Mouse (Mus musculus) limb, embryonic 13.5 days (tissue): ENCODE data around the gene Cxadr. TPM values are rescaled to one million over a fixed set of nuclear protein-coding genes. Genes with fewer than 3 reads are reported as not detected.

Experiments used
- ATAC-seq: fragments of 200-750 bp; cut with Nextera tagmentation; 2 replicates; pipeline ENCODE4 v1.8.0; 2017; ENCODE audit warnings: low read depth, moderate number of reproducible peaks, moderate TSS enrichment; ENCODE audit not compliant: low FRiP score
- H3K27ac ChIP-seq: fragments of 300-500 bp; sonication (generic); 2 replicates; pipeline ENCODE4 v1.5.1; 2015; ENCODE audit warnings: inconsistent platforms, mild to moderate bottlenecking, moderate library complexity
- H3K27me3 ChIP-seq: fragments of 300-500 bp; sonication (generic); 2 replicates; pipeline ENCODE4 v1.6.1; 2015; ENCODE audit warnings: mild to moderate bottlenecking, inconsistent platforms
- H3K36me3 ChIP-seq: fragments of 300-500 bp; sonication (generic); 2 replicates; pipeline ENCODE4 v1.6.1; 2015; ENCODE audit warnings: inconsistent platforms, mild to moderate bottlenecking, moderate library complexity
- H3K4me1 ChIP-seq: fragments of 300-500 bp; sonication (generic); 2 replicates; pipeline ENCODE4 v1.6.1; 2015; ENCODE audit warnings: inconsistent platforms
- H3K4me2 ChIP-seq: fragments of 300-500 bp; sonication (generic); replicated peaks from 2 replicates; pipeline ENCODE4 v1.6.1; 2015; ENCODE audit warnings: inconsistent platforms, mild to moderate bottlenecking, moderate library complexity
- H3K4me3 ChIP-seq: fragments of 300-500 bp; sonication (generic); 2 replicates; pipeline ENCODE4 v1.5.1; 2015; ENCODE audit warnings: moderate library complexity, mild to moderate bottlenecking, inconsistent platforms
- H3K9ac ChIP-seq: fragments of 300-500 bp; sonication (generic); 2 replicates; pipeline ENCODE4 v1.6.1; 2015; ENCODE audit warnings: mild to moderate bottlenecking, inconsistent platforms
- H3K9me3 ChIP-seq: fragments of 300-500 bp; sonication (generic); 2 replicates; pipeline ENCODE4 v1.6.1; 2016; ENCODE audit warnings: inconsistent platforms
- WGBS: fragments of 180-500 bp; shearing (Covaris S2); methylation state at CpG from one replicate; pipeline ENCODE4 v1.1.7; 2015; 5-methylcytosine and 5-hydroxymethylcytosine counted together
- polyA plus RNA-seq: library from polyadenylated mRNA; unstranded; fragments of >200 nt; fragmentation: Nextera tagmentation; extraction: Ambion mirVana; gene quantifications from 2 replicates; pipeline ENCODE4 v1.2.1, GENCODE M21; 2015

Gene Cxadr
- 22.9 and 25.6 TPM in 2 replicates for polyA plus RNA-seq

DNA sequence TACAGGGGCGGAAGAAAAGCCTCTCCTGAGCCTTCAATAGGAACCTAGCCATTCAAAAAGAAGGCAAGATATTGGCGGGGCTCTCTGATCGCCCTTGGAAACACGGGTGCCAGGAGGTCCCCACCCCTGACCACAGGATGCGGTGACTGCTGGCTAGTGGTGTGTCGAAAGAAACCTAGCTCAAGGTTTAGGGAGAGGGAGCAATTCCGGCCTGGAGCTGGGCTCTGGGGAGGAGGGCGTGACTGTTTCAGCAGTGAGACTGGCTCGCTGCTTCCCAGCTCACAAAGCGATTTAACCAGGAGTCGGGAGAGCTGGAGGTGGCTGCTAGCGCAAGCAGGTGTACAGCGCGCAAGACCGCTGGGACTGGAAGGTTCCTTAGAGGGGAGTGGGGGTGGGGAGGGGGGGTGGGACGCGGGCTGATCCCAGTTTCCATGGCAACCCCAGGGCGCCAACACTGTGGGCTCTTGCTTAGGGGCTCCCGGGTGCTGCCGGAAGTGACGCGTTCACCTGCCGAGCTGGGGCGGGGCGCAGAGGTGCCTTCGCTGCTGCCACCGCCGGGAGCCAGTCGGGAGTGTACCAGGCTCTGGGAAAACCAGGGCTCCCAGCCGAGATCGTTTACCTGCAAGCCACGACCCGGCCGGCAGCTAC lies at the start of gene Cxadr:
Cxadr (plus strand) TSS at position 307 of the 648 bp plus-strand sequence.
- Histone ChIP-seq H3K9ac (peak within 1 kb of the TSS; percentile 82), H3K4me2 (peak within 1 kb of the TSS; percentile 84), H3K27me3 (peaks cover 4% of the 10 kb centered on the region; the same call in 1 of the 2 replicates), H3K4me3 (peak within 1 kb of the TSS; percentile 84), H3K4me1 (peaks cover 12% of the 10 kb centered on the region; the same call in 1 of the 2 replicates), H3K27ac (peak within 1 kb of the TSS; percentile 67; the same call in 1 of the 2 replicates), H3K36me3 (no peaks in the 10 kb centered on the region), H3K9me3 (no peaks in the 10 kb centered on the region)
- ATAC-seq = peak; percentile 93
- WGBS = under 1% methylated on average over 34 of the region's 34 CpGs

DNA sequence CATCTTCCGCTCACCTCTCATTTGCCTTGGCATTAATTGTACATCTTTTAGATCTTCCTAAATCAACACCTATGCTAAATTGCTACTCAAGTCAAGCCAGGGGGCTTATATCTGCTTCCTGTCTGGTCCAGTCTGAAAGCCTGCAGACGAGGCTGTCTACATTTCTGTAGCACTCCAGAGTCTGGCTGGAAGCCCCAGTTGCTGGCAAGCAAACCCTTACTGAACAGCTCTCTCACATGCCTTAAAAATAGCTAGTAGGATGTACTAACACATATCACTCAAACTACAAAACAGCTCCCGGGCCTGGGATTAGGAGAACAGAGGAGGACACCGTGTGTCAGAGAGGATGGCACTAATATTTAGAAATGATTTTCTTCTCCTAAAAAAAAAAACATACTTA lies 42.3 kb upstream of the Cxadr start:
- H3K9ac ChIP-seq = no peak overlapping the region
- no peak for ATAC-seq
- no peaks in the 10 kb centered on the region for H3K36me3 ChIP-seq
- 61% methylated on average over 4 of the region's 4 CpGs for WGBS
- H3K27me3 ChIP-seq = 0 out of 2 replicates have a peak, but pooled peaks cover 4% of the 10 kb centered on the region
- H3K27ac ChIP-seq = no peak overlapping the region; the same call in 1 of the 2 replicates
- H3K4me3 ChIP-seq = no peak overlapping the region
- H3K4me1 ChIP-seq = peaks cover 26% of the 10 kb centered on the region
- H3K4me2 ChIP-seq = no peak overlapping the region
- H3K9me3 ChIP-seq = no peaks in the 10 kb centered on the region

DNA sequence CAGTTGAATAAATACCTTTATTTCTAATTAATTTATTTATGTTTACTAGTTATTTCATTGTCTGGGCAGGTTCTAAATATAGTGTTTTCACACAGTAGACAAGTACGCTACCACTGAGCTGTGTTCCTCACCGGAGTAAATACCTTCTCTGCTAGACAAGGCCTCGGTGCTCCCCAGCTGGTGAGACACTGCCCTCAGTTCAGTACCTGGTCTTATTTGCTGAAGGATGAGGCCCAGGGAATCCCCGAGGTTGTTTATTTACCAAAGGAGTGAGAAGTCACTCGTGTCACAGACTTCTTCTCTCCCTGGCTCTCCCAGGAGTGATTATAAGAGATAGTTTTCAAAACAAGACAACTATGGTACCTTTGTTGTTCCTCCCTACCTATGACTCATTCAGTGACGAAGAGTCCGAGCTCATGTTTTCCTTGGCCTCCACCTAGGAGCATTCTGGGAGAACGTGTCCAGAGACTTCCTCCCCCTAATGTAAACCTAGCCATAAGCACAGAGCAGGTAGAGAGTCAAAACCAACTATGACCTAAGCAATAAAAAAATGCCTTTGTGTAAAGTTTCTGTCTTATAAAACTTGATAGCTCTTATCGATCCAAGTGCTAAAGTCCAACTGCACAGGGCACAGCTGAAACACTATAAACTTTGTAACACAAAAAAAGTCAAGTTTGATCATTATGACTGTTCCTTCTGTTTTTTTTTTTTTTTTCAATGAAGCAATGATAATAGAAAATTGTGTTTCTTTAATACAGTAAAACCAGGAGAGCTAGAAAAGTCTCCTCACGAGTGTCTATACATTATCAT lies 41.0 kb upstream of the Cxadr start:
- no peak for ATAC-seq
- Histone ChIP-seq H3K9ac (no peak overlapping the region), H3K4me3 (no peak overlapping the region), H3K27ac (no peak overlapping the region), H3K9me3 (no peaks in the 10 kb centered on the region), H3K27me3 (0 out of 2 replicates have a peak, but pooled peaks cover 4% of the 10 kb centered on the region), H3K36me3 (no peaks in the 10 kb centered on the region), H3K4me1 (peaks cover 32% of the 10 kb centered on the region), H3K4me2 (no peak overlapping the region)
- WGBS = 63% methylated on average over 10 of the region's 10 CpGs

DNA sequence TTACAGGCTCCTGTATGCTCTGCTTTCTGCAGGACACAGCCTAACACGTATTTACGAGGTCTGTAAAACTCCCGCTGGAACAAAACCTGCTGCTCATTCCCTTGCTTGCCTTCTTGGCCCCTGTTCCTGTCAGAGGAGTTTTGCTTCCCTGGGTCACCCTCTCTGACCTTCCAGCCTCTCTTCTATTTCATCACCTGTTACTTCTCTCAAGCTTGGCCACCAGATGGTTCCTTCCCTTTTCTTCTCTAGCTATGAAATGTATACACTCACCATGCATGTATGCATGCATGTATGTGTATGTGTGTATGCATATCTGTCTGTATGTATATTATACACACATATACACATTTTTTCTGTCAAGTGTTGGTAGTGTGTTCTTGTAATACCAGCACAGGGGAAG lies 39.8 kb upstream of the Cxadr start:
- Histone ChIP-seq H3K4me1 (peaks cover 43% of the 10 kb centered on the region), H3K36me3 (no peaks in the 10 kb centered on the region), H3K9ac (no peak overlapping the region), H3K4me2 (no peak overlapping the region), H3K9me3 (no peaks in the 10 kb centered on the region), H3K27me3 (no peaks in the 10 kb centered on the region), H3K27ac (no peak overlapping the region), H3K4me3 (no peak overlapping the region)
- no peak for ATAC-seq
- WGBS = 9% methylated on average over 3 of the region's 3 CpGs

DNA sequence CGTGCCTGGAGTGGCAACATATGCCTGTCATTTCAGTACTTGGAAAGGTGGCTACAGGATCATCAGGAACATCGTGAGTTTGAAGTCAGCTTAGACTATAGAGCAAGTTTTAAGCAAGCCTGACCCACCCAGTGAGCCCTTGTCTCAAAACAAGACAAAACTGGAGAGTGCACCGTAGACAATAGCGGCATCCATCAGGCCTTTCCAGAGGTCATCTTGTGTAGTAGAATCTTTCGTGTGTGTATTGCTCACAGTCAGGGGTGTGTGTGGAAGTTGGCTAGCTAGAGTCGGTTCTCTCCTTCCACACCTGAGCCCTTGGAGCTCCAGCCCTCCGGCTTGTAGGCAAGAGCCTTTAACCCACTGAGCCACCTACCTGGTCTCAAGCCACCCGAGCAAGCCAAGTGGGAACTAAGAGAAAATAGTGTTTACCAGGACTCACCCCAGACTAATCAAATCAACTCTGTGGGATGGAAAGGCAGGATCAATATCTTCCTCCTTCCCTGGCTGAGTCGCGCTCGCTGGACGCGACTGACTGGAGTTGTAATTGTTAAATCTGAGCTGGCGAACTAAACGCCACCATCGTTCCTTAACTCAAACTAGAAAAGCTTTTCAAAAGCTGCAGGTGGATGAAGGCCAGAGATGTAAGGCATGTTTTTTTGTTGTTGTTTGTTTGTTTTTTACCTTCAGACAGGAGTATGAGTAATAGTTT lies 36.7 kb upstream of the Cxadr start:
- Histone ChIP-seq H3K9ac (peak overlapping the region; percentile 53; the same call in 1 of the 2 replicates), H3K27me3 (no peaks in the 10 kb centered on the region), H3K4me2 (peak overlapping the region; percentile 70), H3K4me1 (peaks cover 33% of the 10 kb centered on the region), H3K27ac (no peak overlapping the region), H3K4me3 (peak overlapping the region; percentile 46), H3K9me3 (no peaks in the 10 kb centered on the region), H3K36me3 (no peaks in the 10 kb centered on the region)
- WGBS = 18% methylated on average over 16 of the region's 16 CpGs
- no peak for ATAC-seq

DNA sequence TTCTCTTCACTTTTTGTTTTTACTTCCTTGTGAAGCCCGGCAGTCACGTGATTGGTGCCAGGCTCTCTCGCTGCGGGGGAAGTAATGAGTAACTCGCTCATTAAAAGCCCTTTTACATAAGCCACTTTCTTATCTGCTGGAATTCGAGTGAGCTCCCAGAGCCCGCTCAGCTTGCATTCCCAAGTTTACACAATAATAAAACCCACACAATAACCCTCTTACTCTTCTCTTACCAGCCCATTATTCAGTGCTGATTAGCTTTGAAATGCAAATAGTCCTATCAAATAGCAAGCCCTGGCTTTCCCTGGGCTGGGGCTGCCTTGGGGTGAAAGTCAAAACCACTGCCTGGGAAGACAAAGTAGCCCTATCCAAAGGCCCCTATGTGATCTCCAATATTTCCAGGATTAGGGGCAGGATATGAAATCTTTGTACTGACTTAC lies 36.1 kb upstream of the Cxadr start:
- peak overlapping the region; percentile 70 for H3K4me2 ChIP-seq
- H3K27me3 ChIP-seq = no peaks in the 10 kb centered on the region
- peaks cover 31% of the 10 kb centered on the region for H3K4me1 ChIP-seq
- WGBS = 0% methylated on average over 7 of the region's 7 CpGs
- no peaks in the 10 kb centered on the region for H3K9me3 ChIP-seq
- peak; percentile 76; the same call in 1 of the 2 replicates for ATAC-seq
- H3K36me3 ChIP-seq = no peaks in the 10 kb centered on the region
- H3K4me3 ChIP-seq = peak overlapping the region; percentile 46
- no peak overlapping the region for H3K27ac ChIP-seq
- peak overlapping the region; percentile 53; the same call in 1 of the 2 replicates for H3K9ac ChIP-seq

DNA sequence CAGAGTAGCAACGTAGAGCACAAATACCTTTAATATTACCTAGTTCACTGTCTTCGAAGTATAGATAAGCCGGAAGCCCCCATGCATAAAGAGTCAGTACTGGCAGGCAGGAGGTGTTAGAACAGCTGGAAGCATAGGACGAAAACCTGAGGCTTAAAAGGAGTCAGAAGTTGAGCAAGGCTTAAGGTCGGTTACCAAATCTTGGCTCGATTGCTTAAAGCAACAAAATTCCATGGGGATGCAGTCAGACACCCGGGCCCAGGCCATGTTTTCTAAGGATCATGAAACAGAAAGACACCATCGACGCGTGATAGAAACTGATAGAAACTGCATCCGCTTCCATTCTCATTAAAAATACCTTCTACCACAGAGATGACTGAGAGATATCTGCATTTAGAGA lies 35.5 kb upstream of the Cxadr start:
- WGBS = 37% methylated on average over 11 of the region's 11 CpGs

DNA sequence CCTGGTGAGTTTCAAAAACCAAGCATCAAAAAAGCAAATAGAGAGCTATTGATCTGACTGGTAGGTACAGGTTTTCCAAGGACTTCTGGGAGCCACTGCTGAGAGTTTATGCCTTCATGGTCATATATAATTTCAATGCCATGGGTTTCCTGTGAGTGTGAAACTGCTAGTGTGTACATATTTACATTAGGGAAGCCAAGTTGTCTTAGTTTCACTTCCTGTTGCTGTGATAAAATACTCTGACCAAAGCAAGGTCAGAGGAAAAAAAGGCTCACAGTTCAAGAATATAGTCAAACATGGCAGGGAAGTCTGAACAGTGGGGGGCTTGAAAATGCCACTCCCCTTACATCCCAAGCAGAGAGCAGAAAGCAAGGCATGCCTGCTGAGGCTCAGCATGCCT lies 33.8 kb upstream of the Cxadr start:
- Histone ChIP-seq H3K9me3 (no peaks in the 10 kb centered on the region), H3K4me2 (no peak overlapping the region), H3K4me3 (no peak overlapping the region), H3K27me3 (no peaks in the 10 kb centered on the region), H3K36me3 (no peaks in the 10 kb centered on the region), H3K4me1 (peaks cover 17% of the 10 kb centered on the region), H3K27ac (no peak overlapping the region), H3K9ac (no peak overlapping the region)
- no peak for ATAC-seq

More for the DNA sequence above, 35.5 kb upstream of the Cxadr start:
- Histone ChIP-seq H3K27ac (no peak overlapping the region), H3K4me2 (no peak overlapping the region; the same call in 1 of the 2 replicates), H3K9me3 (no peaks in the 10 kb centered on the region), H3K4me1 (peaks cover 27% of the 10 kb centered on the region), H3K4me3 (no peak overlapping the region), H3K27me3 (no peaks in the 10 kb centered on the region), H3K9ac (no peak overlapping the region), H3K36me3 (no peaks in the 10 kb centered on the region)
- ATAC-seq = no peak

DNA sequence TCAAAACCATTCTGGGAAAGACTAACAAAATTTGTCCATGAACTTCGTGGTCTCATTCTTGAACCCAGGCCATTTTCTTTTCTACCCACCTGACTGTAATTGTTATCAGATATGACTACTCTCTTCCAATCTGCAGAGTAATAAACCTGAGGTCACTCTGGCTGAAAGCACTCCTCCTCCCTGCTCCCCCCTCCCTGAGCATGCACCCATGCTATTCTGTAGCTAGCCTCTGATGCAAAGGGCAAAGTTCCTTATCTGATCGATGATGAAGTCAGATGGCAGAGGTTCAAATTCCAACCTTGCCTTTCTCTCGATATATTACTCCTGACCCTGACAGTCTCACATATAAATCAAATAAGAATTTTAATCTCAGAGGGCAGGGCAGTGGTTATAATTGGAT lies 33.1 kb upstream of the Cxadr start:
- H3K4me2 ChIP-seq = no peak overlapping the region
- no peaks in the 10 kb centered on the region for H3K36me3 ChIP-seq
- H3K9ac ChIP-seq = no peak overlapping the region
- H3K27me3 ChIP-seq = no peaks in the 10 kb centered on the region
- H3K4me1 ChIP-seq = peaks cover 17% of the 10 kb centered on the region
- no peak overlapping the region for H3K27ac ChIP-seq
- H3K4me3 ChIP-seq = no peak overlapping the region
- no peaks in the 10 kb centered on the region for H3K9me3 ChIP-seq
- 90% methylated on average over 3 of the region's 3 CpGs for WGBS
- no peak for ATAC-seq

DNA sequence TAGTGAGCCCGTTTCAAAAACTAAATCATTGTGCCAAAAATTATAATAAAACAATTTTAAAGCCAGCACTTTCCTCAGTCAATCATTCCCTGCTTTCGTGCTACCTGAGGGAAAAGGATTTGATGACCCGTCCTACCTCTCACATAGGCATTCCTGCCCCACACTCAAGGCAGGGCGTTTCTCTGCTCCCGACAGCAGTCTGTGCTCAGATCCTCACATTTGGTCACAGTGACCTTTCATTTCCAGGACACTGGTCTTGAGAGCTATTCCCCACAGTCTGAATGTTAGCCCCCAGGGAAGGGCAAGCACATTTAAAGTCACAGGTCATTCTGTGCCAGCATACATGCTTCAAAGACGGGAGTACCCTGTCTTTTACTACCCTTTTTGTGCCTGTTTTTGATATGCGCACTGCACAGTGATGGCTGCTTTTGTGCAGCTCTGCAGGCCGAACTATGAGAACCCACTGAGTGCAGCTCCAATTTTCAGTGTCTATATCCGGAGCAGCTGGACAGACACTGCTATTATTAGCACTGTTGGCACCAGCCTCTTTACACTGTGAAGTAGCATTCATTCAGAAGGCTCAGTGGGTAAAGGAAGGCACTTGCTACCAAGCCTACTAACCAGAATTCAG lies 26.3 kb upstream of the Cxadr start:
- no peaks in the 10 kb centered on the region for H3K27me3 ChIP-seq
- 76% methylated on average over 9 of the region's 9 CpGs for WGBS

DNA sequence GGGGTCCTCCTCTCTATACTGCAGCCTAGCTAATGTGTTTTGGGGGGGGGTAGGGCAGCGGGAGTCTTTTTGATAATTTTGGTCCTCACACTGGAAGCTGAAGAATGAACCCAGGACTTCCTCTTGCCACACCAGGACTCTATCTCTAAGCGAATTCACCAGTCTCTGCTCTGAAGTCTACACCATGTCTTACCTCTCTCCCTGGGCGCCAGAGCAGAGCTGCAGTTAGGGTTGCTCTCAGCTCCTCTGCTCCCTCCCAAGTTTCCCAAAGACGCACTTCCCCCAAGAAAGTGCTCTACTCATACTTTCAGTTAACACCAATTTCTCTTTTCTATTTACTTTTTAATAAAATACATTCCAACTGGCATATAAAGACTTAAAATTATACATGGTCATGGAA lies 23.7 kb upstream of the Cxadr start:
- Histone ChIP-seq H3K36me3 (no peaks in the 10 kb centered on the region), H3K4me1 (no peaks in the 10 kb centered on the region), H3K9ac (no peak overlapping the region), H3K4me3 (no peak overlapping the region), H3K9me3 (no peaks in the 10 kb centered on the region), H3K27ac (no peak overlapping the region), H3K4me2 (no peak overlapping the region), H3K27me3 (no peaks in the 10 kb centered on the region)
- ATAC-seq = no peak
- 51% methylated on average over 4 of the region's 4 CpGs for WGBS

More for the DNA sequence above, 26.3 kb upstream of the Cxadr start:
- no peak for ATAC-seq
- H3K4me2 ChIP-seq = no peak overlapping the region
- H3K9ac ChIP-seq = no peak overlapping the region
- H3K36me3 ChIP-seq = no peaks in the 10 kb centered on the region
- no peak overlapping the region for H3K27ac ChIP-seq
- no peaks in the 10 kb centered on the region for H3K4me1 ChIP-seq
- H3K9me3 ChIP-seq = no peaks in the 10 kb centered on the region
- no peak overlapping the region for H3K4me3 ChIP-seq
